Mouse (Mus musculus) cerebellum, postnatal 36 days (tissue): ENCODE measurements around the gene Gm28308.
A peak's percentile ranks its signal among the peaks of the same experiment; 100 is the strongest.

Experiments
- DNase-seq, 2 experiments: peaks; one replicate each; pipeline ENCODE4 v3.0.0; 2021 to 2022; ENCODE audit warnings: mixed read lengths in 2 of 2

Gm28308 gene

GRCm38 (mm10) chr6:52218643-52219215 lies 5.6 kb upstream of the Gm28308 start:
- no peak for DNase-seq

DNA sequence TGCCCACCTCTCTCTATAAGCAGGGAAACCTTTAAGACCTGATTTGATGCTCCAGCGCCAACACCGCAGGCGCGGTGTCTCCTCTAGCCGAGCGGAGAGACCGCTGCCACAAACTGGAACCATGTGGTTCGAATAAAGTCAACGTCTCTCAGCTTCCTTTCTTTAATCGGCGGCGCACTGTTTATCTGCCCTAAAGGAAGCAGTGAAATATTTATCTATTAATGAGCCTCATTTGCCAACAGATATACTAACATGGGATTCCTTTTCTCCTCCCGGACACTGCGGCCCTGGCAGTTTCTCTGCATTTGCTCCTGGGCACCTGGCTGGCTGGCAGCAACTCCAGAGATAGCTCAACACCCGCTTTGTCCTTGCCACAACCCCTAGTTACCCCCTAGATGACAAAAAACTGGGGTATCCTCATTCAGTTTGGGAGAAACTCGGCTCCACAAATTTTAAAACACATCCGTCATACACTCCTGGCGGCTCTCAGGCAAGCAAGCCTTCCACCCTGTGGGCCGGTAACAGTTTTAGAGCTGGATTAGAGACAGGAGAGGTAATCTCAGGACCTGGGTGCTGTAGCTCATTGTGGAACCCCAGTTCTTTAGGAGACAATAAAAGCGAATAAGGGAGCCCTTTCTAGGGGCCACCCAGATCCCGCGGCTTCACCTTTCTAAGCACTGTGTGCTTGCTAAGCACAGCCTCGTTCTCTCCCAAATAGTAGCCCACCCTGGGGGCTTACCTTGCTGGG lies 4.9 kb upstream of the Gm28308 start:
- no peak for DNase-seq

DNA sequence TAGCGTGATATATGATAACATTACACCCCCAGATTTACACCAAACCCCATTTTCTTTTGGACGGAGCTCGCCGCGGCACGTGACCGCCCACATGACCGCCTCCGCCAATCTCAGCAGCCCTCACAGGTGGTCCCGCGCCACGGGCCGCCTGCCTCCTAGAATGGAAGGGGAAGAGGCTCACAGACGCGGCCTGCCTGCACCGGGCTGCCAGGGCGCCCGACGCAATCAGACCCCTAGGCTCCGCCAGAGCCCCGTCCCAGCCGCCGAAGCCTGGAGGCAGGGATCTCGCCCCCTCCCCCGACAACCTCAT lies 4.3 kb upstream of the Gm28308 start:
- no peak for DNase-seq

- no peak for DNase-seq
These were observed 3.7 kb upstream of the Gm28308 start for GRCm38 (mm10) chr6:52216691-52217458.

DNA sequence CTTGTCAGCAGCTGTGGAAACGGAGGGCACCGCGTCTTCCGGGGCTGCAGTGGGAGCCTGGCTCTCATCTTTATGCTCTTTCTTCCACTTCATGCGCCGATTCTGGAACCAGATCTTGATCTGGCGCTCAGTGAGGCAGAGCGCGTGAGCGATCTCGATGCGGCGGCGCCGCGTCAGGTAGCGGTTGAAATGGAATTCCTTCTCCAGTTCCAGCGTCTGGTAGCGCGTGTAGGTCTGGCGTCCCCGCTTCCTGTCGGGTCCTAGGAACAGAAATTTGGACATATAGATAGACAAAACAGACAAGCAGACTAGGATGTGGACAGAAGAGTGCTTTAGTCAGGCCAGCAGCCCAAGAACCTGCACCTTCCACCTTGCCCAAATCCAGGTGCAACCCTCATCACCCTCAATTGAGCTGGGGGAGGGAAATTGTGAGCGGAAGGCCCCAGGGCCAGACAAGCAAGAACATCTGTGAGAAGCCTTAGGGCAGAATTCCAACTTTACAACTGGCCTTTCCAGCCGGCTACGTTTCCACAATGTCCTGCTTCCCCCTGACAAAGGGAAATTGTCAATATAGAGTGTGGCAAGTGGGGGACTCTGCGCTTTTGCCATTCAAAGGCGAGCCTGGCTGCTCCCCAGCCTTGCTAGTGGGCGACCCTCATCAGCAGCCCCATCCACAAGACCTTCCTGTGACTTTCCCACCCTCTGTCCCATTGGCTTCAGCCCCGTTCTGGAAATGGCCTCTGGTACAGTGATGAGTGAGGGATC lies 2.8 kb upstream of the Gm28308 start:
- no peak for DNase-seq

- no peak for DNase-seq
These were observed 1.9 kb upstream of the Gm28308 start for GRCm38 (mm10) chr6:52215070-52215469.

GRCm38 (mm10) chr6:52214271-52214670 lies 1.1 kb upstream of the Gm28308 start:
- DNase-seq = no peak

DNA sequence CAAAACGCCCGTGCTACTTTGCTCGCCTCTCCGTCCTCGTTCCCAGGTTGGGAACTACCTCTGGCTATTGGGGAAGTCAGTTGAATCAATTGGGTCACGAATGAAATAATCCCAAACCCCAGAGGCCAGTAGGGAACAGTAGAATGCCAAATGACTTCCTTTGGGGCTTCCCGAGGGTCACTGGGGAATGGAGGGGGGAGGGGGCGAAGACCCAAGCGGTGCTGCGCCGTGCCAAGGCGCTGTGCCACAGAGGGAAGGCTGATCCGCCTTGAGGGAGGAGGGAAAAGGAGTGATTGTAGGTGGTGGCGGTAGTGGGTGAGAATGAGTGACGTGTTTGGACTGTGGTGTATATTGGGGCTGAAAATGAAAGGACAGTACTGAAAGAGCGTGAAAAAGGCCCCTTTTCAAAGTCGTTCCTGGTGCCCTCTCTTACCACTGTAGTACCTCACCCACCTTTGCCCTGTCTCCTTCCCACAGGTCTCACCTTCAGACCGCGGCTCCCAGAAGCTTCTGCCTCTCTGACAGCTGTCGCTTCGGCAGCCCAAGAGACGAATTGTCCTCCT lies 502 bp downstream of the Gm28308 start:
- DNase-seq = no peak

DNA sequence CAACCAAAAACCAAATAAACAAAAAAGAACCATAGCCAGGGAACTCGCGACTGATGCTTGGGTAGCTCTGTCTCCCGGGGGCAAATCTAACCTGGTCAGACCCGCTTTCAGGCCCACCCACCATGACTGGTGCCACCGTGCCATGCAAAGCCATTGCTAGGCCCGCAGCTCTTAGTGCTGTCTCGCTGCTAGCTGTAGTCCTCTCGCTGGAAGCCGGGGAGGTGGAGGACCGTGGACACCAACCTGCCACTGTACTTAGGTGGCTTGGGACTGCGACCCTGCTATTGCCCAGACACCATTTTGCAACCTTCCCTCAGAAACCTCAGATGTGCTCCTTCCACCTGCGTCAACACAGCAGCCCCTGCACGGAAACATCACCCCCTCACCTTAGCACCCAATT lies 1.2 kb downstream of the Gm28308 start:
- no peak for DNase-seq

GRCm38 (mm10) chr6:52211170-52211935 lies 1.8 kb downstream of the Gm28308 start:
- peak; percentile 49 to 62 for DNase-seq

- DNase-seq = no peak
These were observed 3.5 kb downstream of the Gm28308 start for GRCm38 (mm10) chr6:52209685-52210046.

GRCm38 (mm10) chr6:52208868-52209684 lies 4.1 kb downstream of the Gm28308 start:
- no peak for DNase-seq

DNA sequence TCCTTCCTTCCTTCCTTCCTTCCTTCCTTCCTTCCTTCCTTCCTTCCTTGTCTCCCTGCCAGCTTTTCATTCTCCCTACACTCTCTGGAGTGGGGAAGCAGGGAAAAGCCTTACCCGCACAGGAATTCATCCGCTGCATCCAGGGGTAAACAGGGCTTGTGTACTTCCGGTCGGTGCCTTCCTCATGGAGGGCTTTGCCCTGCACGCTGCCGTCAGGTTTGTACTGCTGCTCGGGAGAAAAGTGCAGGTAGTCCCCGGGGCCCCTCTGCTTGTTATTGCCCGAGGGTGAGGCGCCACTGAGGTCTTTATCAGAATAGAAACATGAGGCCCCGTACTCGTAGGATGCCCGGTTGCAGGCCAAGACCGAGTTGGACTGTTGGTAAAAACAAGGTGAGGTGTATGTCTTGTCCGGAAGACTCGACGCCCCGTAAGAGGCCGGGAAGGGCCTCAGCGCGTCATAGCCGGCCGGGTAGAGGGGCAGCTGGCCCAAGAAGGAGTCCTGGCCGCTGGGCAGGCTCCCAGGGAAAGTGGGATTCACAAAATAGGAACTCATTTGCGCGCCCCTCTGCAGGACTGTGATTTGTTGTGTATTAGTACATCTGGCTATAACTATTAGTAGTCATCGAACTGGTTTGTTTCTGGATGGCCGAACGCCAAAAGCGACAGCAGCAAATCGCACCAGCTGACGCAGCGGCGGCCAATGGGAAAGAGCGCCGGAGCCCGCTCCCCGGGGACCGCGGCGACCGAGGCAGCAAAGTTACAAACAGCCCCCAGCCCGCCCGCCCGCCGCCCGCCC lies 4.9 kb downstream of the Gm28308 start, which contains the start of gene Hoxa6:
Hoxa6 (minus strand) TSS at position 651 of the 796 bp plus-strand sequence.
- DNase-seq = no peak

- no peak for DNase-seq
These were observed 5.5 kb downstream of the Gm28308 start for GRCm38 (mm10) chr6:52207684-52207976.

GRCm38 (mm10) chr6:52206882-52207683 lies 6.1 kb downstream of the Gm28308 start:
- no peak for DNase-seq

DNA sequence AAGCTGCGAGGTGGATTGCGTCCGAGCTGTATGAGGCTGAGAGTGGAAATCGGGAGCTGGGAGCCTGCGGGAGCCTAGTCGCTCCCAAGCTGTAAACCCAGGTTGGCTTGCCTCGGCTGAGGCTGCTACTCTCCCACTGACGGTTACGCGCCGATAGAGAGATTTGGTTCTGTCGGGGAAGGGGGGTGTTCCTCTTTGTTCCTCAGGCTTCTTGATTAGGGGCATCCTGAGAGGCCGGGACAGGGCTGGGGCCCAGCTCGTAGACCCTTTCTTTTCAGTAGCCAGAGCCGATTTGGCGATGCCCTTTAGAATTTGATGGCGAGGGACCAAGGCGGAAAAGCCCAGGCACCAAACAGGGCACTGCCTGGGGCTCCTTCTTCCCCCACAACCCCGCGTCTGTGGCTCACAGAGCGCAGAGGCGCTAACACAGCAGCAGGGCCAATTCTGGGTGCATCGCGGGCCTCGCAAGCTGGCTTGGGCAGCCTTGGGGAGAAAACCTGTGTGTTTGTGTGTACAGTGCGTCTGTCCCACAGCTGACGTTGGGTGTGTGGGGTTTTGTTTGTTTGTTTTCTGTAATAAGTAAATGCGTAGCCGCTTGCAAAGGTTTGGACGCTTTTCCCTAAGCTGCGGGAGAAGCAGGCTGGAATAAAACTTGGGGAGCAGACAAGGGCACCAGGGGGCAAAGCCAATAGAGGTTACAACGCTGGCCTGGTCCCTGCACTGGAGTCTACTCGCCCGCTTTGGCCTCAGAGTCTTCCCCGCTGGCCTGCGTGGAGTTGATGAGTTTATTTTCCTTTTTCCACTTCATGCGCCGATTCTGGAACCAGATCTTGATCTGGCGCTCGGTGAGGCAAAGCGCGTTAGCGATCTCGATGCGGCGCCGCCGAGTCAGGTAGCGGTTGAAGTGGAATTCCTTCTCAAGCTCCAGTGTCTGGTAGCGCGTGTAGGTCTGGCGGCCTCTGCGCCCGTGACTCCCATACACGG lies 7.2 kb downstream of the Gm28308 start:
- DNase-seq = no peak

- no peak for DNase-seq
These were observed 7.9 kb downstream of the Gm28308 start for GRCm38 (mm10) chr6:52205221-52205620.

GRCm38 (mm10) chr6:52204050-52204752 lies 8.9 kb downstream of the Gm28308 start, which contains the start of gene Hoxa5:
Gene Hoxa5 (minus strand): TSS chr6:52204587.
- DNase-seq = no peak
